Mouse (Mus musculus) adipocyte (in vitro differentiated cells): ENCODE results near the gene Gm16867.
"Not testable (repeated sequence)": the region's sequence is repeated elsewhere in the genome, so short reads cannot be mapped to it uniquely, and the experiment has no call there.

Experiments
- DNase-seq: peaks from one replicate; pipeline ENCODE4 v3.0.0-alpha.2; 2016; ENCODE audit warnings: low spot score

Gm16867 gene

GRCm38 (mm10) chr14:69503174-69503573 lies at the start of gene Gm16867:
TSS of gene Gm16867 (minus strand) at chr14:69503362.
- DNase-seq, result not testable (repeated sequence)

GRCm38 (mm10) chr14:69547310-69547709 lies 44.1 kb upstream of the Gm16867 start:
- DNase-seq, result not testable (repeated sequence)

GRCm38 (mm10) chr14:69545052-69545451 lies 41.9 kb upstream of the Gm16867 start:
- DNase-seq, result not testable (repeated sequence)

GRCm38 (mm10) chr14:69544033-69544432 lies 40.9 kb upstream of the Gm16867 start:
- DNase-seq, result not testable (repeated sequence)

GRCm38 (mm10) chr14:69542695-69543094 lies 39.5 kb upstream of the Gm16867 start:
- DNase-seq, result not testable (repeated sequence)

- DNase-seq, result not testable (repeated sequence)
Observed at GRCm38 (mm10) chr14:69540113-69540512, 37.0 kb upstream of the Gm16867 start.

GRCm38 (mm10) chr14:69536539-69536938 lies 33.4 kb upstream of the Gm16867 start:
- not testable (repeated sequence) for DNase-seq

GRCm38 (mm10) chr14:69526202-69526601 lies 23.0 kb upstream of the Gm16867 start:
- not testable (repeated sequence) for DNase-seq

- DNase-seq, result not testable (repeated sequence)
Observed at GRCm38 (mm10) chr14:69523001-69523400, 19.8 kb upstream of the Gm16867 start.

- not testable (repeated sequence) for DNase-seq
Observed at GRCm38 (mm10) chr14:69520810-69521209, 17.6 kb upstream of the Gm16867 start.

GRCm38 (mm10) chr14:69512449-69512848 lies 9.3 kb upstream of the Gm16867 start, which contains the start of gene Gm27179:
TSS of gene Gm27179 (minus strand) at chr14:69512549.
- not testable (repeated sequence) for DNase-seq

GRCm38 (mm10) chr14:69507000-69507399 lies 3.8 kb upstream of the Gm16867 start:
- not testable (repeated sequence) for DNase-seq

- DNase-seq, result not testable (repeated sequence)
Observed at GRCm38 (mm10) chr14:69502440-69503150, 567 bp downstream of the Gm16867 start.

- DNase-seq, result not testable (repeated sequence)
Observed at GRCm38 (mm10) chr14:69496259-69496658, 6.9 kb downstream of the Gm16867 start.

- not testable (repeated sequence) for DNase-seq
Observed at GRCm38 (mm10) chr14:69494946-69495345, 8.2 kb downstream of the Gm16867 start.

- DNase-seq, result not testable (repeated sequence)
Observed at GRCm38 (mm10) chr14:69494522-69494921, 8.6 kb downstream of the Gm16867 start.

- DNase-seq, result not testable (repeated sequence)
Observed at GRCm38 (mm10) chr14:69488001-69488400, 15.2 kb downstream of the Gm16867 start.

GRCm38 (mm10) chr14:69485466-69486135 lies 17.6 kb downstream of the Gm16867 start:
- not testable (repeated sequence) for DNase-seq

GRCm38 (mm10) chr14:69473941-69474646 lies 29.1 kb downstream of the Gm16867 start:
- not testable (repeated sequence) for DNase-seq

GRCm38 (mm10) chr14:69473322-69473721 lies 29.8 kb downstream of the Gm16867 start:
- DNase-seq, result not testable (repeated sequence)

- not testable (repeated sequence) for DNase-seq
Observed at GRCm38 (mm10) chr14:69470122-69470708, 32.9 kb downstream of the Gm16867 start.
